Mouse (Mus musculus): Measurements from ENCODE around the gene Bglap2. TPM values are rescaled to one million over a fixed set of nuclear protein-coding genes. Genes with fewer than 3 reads are reported as not detected.
"Not testable (repeated sequence)": the region's sequence is repeated elsewhere in the genome, so short reads cannot be mapped to it uniquely, and the experiment has no call there.

The Bglap2 gene
- polyA plus RNA-seq (2014; fragmentation: Nextera tagmentation; extraction: Ambion mirVana) = not detected in 2 replicates

DNA sequence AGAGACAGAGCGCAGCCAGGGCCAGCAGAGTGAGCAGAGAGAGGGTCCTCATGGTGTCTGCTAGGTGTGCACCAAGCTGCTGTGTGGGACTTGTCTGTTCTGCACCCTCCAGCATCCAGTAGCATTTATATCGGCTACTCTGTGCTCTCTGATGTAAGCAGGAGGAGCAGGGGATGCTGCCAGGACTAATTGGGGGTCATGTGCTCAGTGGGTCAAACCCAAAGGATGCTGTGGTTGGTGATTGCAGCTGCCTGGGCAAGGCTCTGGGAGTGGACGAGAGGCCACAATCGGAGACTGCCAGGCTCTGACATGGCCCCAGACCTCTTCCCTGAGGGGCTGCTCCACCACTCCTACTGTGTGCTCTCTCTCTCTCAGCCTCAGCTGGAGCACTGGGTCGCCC, at the start of gene Bglap2:
TSS of gene Bglap2 (minus strand) at position 101 of the 400 bp plus-strand sequence.
- H3K4me3 ChIP-seq (ENCODE audit: low read depth, low read length); H3K4me1 ChIP-seq (ENCODE audit: control insufficient read depth, insufficient read depth, low read length); H3K27ac ChIP-seq (ENCODE audit: low read depth, low read length); H3K36me3 ChIP-seq (ENCODE audit: control insufficient read depth, insufficient read depth, low read length); DNase-seq (ENCODE audit: low spot score, missing footprints); ATAC-seq (ENCODE audit: low FRiP score); H3K27me3 ChIP-seq (ENCODE audit: control insufficient read depth, insufficient read depth, low read length); H3K4me2 ChIP-seq; H3K9me3 ChIP-seq (ENCODE audit: control insufficient read depth, low read length); H3K9ac ChIP-seq (ENCODE audit: low read length): not testable (repeated sequence)
- WGBS = 71% methylated on average over 4 of the region's 5 CpGs

DNA sequence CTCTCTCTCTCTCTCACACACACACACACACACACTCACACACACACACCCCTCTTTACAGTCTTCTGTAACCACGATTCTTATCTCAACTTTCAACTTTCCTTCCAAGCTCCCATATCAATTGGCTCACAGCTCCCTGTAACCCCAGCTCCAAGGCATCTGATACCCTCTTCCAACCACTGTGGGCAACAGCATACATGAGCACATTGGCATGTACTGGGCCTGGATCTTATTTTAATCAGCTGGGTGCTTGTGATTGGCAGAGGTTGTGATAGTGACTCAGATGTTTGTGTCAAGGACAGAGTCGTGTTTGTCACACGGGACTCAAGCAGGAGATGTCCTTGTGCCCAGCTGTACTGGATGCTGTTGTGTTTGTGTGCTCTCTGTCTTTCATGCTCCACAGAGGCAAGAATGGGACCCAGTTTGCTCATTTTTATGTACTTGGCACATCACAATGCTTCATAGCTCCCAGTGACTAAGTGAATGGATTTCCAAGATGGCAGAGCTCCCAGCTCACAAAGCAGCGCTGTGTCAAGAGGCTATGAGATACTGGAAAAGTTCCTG, 48.9 kb upstream of the Bglap2 start:
- H3K4me3 ChIP-seq (ENCODE audit: low read depth, low read length) = no peak overlapping the region
- ATAC-seq (ENCODE audit: low FRiP score) = no peak
- no peak for DNase-seq (ENCODE audit: low spot score, missing footprints)
- no peak overlapping the region for H3K27ac ChIP-seq (ENCODE audit: low read depth, low read length)
- 79% methylated on average over 4 of the region's 4 CpGs for WGBS
- no peak overlapping the region for H3K4me2 ChIP-seq
- H3K9me3 ChIP-seq (ENCODE audit: control insufficient read depth, low read length) = no peaks in the 10 kb centered on the region
- H3K27me3 ChIP-seq (ENCODE audit: control insufficient read depth, insufficient read depth, low read length) = no peaks in the 10 kb centered on the region
- H3K9ac ChIP-seq (ENCODE audit: low read length) = no peak overlapping the region
- no peaks in the 10 kb centered on the region for H3K36me3 ChIP-seq (ENCODE audit: control insufficient read depth, insufficient read depth, low read length)
- H3K4me1 ChIP-seq (ENCODE audit: control insufficient read depth, insufficient read depth, low read length) = peaks cover 9% of the 10 kb centered on the region

DNA sequence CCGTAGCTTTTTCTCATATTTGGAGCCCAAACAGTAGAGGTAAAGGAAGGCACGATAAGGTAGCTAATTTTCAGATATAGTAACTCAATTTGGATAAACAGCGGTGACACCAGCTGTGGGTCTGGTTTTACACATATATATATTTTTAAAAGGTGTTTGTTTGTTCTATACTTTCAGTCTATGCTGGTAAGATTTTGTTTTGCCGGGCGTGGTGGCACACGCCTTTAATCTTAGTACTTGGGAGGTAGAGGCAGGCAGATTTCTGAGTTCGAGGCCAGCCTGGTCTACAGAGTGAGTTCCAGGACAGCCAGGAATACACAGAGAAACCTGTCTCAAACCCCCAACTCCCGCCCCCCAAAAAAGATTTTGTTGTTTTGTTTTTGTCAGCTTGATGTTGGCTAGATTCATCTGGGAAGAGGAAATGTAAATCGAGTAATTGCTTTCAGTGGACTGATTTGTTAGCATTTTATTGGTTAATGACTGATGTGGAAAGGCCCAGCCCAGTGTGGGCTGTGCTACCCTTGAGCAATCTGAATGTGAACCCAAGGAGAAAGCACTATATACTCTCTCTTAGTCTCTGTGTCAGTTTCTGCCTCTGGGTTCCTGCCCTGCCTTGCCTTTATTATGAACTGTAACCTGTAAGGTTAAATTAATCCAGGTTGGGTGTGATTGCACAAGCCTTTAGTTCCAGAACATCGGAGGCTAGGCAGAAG, 47.4 kb upstream of the Bglap2 start:
- Histone ChIP-seq H3K9me3 (ENCODE audit: control insufficient read depth, low read length) (no peaks in the 10 kb centered on the region), H3K4me1 (ENCODE audit: control insufficient read depth, insufficient read depth, low read length) (peaks cover 13% of the 10 kb centered on the region), H3K4me3 (ENCODE audit: low read depth, low read length) (no peak overlapping the region), H3K36me3 (ENCODE audit: control insufficient read depth, insufficient read depth, low read length) (peaks cover under 1% of the 10 kb centered on the region; the same call in 1 of the 2 replicates), H3K9ac (ENCODE audit: low read length) (no peak overlapping the region), H3K4me2 (peak overlapping the region; percentile 23; the same call in 1 of the 2 replicates), H3K27me3 (ENCODE audit: control insufficient read depth, insufficient read depth, low read length) (no peaks in the 10 kb centered on the region), H3K27ac (ENCODE audit: low read depth, low read length) (no peak overlapping the region)
- no peak for DNase-seq (ENCODE audit: low spot score, missing footprints)
- 86% methylated on average over 10 of the region's 10 CpGs for WGBS
- no peak for ATAC-seq (ENCODE audit: low FRiP score)

DNA sequence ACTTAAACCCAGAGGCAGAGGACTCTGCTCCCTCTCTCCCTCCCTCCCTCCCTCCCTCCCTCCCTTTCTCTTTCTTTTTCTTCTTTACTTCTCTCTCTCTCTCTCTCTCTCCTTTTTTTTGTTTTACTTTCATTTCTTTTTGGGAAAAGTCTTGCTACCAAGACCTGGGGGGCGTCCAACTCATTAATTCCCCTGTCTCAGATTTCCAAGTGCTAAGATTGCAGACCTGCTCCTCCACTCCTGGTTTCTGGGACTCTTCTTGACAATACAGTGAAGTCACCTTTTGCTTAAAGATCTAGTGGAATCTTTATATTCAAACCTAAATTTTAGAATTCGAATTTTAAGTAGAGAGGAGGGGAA, 46.8 kb upstream of the Bglap2 start:
- peak overlapping the region; percentile 75; the same call in 1 of the 2 replicates for H3K4me3 ChIP-seq (ENCODE audit: low read depth, low read length)
- ATAC-seq (ENCODE audit: low FRiP score) = 0 out of 2 replicates have a peak, but pooled peaks have one; percentile 27
- peaks cover 6% of the 10 kb centered on the region for H3K36me3 ChIP-seq (ENCODE audit: control insufficient read depth, insufficient read depth, low read length)
- DNase-seq (ENCODE audit: low spot score, missing footprints) = peak; percentile 89
- no peaks in the 10 kb centered on the region for H3K9me3 ChIP-seq (ENCODE audit: control insufficient read depth, low read length)
- peaks cover 13% of the 10 kb centered on the region for H3K4me1 ChIP-seq (ENCODE audit: control insufficient read depth, insufficient read depth, low read length)
- peak overlapping the region; percentile 23 for H3K4me2 ChIP-seq
- H3K27ac ChIP-seq (ENCODE audit: low read depth, low read length) = no peak overlapping the region
- 7% methylated on average over 2 of the region's 2 CpGs for WGBS
- H3K27me3 ChIP-seq (ENCODE audit: control insufficient read depth, insufficient read depth, low read length) = no peaks in the 10 kb centered on the region
- peak overlapping the region; percentile 1; the same call in 1 of the 2 replicates for H3K9ac ChIP-seq (ENCODE audit: low read length)

DNA sequence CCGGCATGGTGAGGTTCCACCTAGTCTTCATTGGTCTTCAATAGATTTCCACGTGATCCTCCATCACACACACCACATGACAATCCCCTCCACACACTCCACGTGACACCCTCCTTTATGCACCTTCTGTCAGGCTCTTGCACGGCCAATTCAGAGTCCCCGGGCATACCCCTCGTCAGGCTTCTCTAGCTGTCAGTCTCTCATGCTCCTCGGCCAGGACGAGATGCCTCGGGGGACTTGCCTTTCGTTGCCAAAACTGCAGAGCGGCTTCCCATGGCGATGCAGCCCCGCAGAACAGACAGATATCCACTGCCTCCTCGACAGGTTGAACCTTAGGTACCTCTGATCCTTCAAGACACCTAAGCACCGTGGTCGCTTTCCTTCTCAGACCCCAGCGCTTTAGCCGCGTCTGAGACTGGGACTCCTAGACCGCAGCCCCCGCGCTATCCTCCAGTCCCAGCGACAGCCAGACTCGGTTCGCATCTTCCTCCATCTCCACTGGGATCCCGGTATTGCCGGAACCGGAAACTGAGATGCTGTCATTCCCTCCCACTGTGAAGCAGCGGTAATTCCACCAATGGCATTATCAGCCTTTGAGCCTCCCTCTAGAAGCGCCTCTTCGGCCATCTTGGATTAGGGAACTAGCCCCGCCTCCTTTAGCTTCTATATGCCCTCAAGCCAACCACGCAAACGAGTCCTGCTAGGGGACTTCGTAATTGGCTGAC, 46.3 kb upstream of the Bglap2 start, which contains the start of gene Slc25a44:
TSS of gene Slc25a44 (minus strand) at position 535 of the 725 bp plus-strand sequence.
- 1% methylated on average over 35 of the region's 35 CpGs for WGBS
- Histone ChIP-seq H3K9me3 (ENCODE audit: control insufficient read depth, low read length) (no peaks in the 10 kb centered on the region), H3K9ac (ENCODE audit: low read length) (peak within 1 kb of the TSS; percentile 71), H3K4me2 (peak within 1 kb of the TSS; percentile 81), H3K27me3 (ENCODE audit: control insufficient read depth, insufficient read depth, low read length) (no peaks in the 10 kb centered on the region), H3K36me3 (ENCODE audit: control insufficient read depth, insufficient read depth, low read length) (peaks cover 8% of the 10 kb centered on the region), H3K4me3 (ENCODE audit: low read depth, low read length) (peak within 1 kb of the TSS; percentile 75), H3K27ac (ENCODE audit: low read depth, low read length) (no peak within 1 kb of the TSS), H3K4me1 (ENCODE audit: control insufficient read depth, insufficient read depth, low read length) (peaks cover 13% of the 10 kb centered on the region)
- DNase-seq (ENCODE audit: low spot score, missing footprints) (peak; percentile 98), ATAC-seq (ENCODE audit: low FRiP score) (peak; percentile 97)

DNA sequence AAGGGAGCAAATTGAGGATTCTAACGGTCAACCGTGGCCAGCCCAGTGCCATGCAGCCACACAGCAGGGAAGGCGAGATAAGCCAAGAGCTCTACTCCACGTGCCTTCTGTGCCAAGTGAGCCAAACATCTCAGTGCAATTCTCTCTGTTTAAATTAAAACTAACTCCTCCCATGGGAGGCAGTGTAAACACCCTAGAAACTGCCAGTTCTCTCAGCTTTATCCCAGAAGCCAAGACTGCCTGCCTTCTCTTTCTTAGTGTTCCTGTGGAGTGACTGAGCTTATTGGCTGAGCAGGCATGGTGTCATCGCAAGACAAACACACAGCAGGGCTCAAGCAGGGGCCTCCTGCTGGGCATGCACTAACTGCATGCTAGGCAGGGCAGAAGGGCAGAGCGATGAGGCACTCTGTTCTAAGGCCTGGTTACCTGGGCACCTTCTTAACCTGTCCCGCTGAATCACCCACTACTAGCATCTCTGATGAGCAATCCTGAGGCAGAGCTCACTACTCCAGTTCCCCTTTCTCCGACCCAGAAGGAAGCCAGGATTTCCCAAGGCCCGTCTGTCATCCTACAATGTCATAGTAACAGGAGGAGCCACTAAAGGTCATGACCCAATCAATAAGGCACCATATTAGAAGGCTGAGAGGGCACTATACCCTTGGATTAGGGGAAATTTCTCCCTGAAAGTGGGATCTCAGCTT, 43.7 kb upstream of the Bglap2 start:
- 36% methylated on average over 9 of the region's 9 CpGs for WGBS
- H3K4me2 ChIP-seq = no peak overlapping the region
- H3K9ac ChIP-seq (ENCODE audit: low read length) = peak overlapping the region; percentile 10; the same call in 1 of the 2 replicates
- no peak for ATAC-seq (ENCODE audit: low FRiP score)
- peaks cover 13% of the 10 kb centered on the region for H3K4me1 ChIP-seq (ENCODE audit: control insufficient read depth, insufficient read depth, low read length)
- H3K27me3 ChIP-seq (ENCODE audit: control insufficient read depth, insufficient read depth, low read length) = no peaks in the 10 kb centered on the region
- peaks cover 8% of the 10 kb centered on the region for H3K36me3 ChIP-seq (ENCODE audit: control insufficient read depth, insufficient read depth, low read length)
- no peak overlapping the region for H3K4me3 ChIP-seq (ENCODE audit: low read depth, low read length)
- no peak overlapping the region for H3K27ac ChIP-seq (ENCODE audit: low read depth, low read length)
- no peak for DNase-seq (ENCODE audit: low spot score, missing footprints)
- no peaks in the 10 kb centered on the region for H3K9me3 ChIP-seq (ENCODE audit: control insufficient read depth, low read length)

DNA sequence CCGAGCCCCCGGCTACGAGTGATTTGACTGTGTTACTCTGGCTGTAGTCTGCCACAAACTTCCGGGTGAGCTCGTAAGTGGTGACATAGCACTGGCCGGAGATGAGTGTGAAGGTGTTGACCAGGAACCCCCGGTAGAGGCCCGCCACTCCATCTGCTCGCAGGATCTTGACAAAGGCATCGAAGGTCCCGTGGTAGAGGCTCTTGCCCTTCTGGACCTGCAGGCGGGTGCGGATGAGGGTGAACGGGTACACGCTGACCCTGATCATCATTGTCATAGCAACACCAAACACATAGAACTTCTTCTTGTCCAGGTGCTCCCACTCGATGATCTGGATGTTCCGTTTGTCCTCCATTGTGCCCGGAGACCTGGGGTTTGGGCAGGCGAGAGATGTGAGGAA, 42.3 kb upstream of the Bglap2 start:
- 93% methylated on average over 19 of the region's 19 CpGs for WGBS
- ATAC-seq (ENCODE audit: low FRiP score) = no peak
- peaks cover 13% of the 10 kb centered on the region for H3K4me1 ChIP-seq (ENCODE audit: control insufficient read depth, insufficient read depth, low read length)
- no peak overlapping the region for H3K4me2 ChIP-seq
- H3K27me3 ChIP-seq (ENCODE audit: control insufficient read depth, insufficient read depth, low read length) = no peaks in the 10 kb centered on the region
- H3K9me3 ChIP-seq (ENCODE audit: control insufficient read depth, low read length) = no peaks in the 10 kb centered on the region
- no peak for DNase-seq (ENCODE audit: low spot score, missing footprints)
- no peak overlapping the region for H3K9ac ChIP-seq (ENCODE audit: low read length)
- H3K27ac ChIP-seq (ENCODE audit: low read depth, low read length) = no peak overlapping the region
- H3K36me3 ChIP-seq (ENCODE audit: control insufficient read depth, insufficient read depth, low read length) = peaks cover 8% of the 10 kb centered on the region
- no peak overlapping the region for H3K4me3 ChIP-seq (ENCODE audit: low read depth, low read length)

DNA sequence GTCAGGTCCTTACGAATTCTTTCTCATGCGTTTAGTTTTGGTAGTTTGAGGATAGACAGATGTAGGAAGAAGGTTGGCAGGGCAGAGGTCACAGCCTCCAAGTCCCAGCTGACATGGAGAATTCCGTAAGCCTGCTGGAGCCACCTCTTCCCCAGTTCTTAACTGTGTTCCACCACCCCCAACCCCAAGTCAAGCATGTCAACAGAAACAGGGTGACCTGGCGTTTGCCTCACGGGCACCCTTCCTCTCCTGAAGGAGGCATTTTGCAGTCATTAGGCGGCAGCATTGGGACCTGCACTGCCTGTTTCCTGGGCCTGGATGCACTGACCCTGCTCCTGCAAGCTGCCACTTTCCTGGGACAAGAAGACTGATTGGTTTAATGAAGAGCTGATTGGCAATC, 39.5 kb upstream of the Bglap2 start:
- ATAC-seq (ENCODE audit: low FRiP score) (no peak), DNase-seq (ENCODE audit: low spot score, missing footprints) (no peak)
- Histone ChIP-seq H3K4me1 (ENCODE audit: control insufficient read depth, insufficient read depth, low read length) (peaks cover 4% of the 10 kb centered on the region), H3K9me3 (ENCODE audit: control insufficient read depth, low read length) (no peaks in the 10 kb centered on the region), H3K27me3 (ENCODE audit: control insufficient read depth, insufficient read depth, low read length) (no peaks in the 10 kb centered on the region), H3K4me2 (no peak overlapping the region), H3K4me3 (ENCODE audit: low read depth, low read length) (no peak overlapping the region), H3K9ac (ENCODE audit: low read length) (no peak overlapping the region), H3K27ac (ENCODE audit: low read depth, low read length) (no peak overlapping the region), H3K36me3 (ENCODE audit: control insufficient read depth, insufficient read depth, low read length) (peaks cover 8% of the 10 kb centered on the region)
- 87% methylated on average over 6 of the region's 6 CpGs for WGBS
